Mouse (Mus musculus) ES-Bruce4 (cell line): ENCODE data around the gene Prrxl1.

Experiments used
- CTCF ChIP-seq: IDR thresholded peaks from one replicate; pipeline ENCODE4 v1.8.1; 2011; ENCODE audit warnings: low read depth, low read length
- EP300 ChIP-seq: IDR thresholded peaks from 2 replicates; pipeline ENCODE4 v1.6.1; 2011; ENCODE audit warnings: low read depth, low read length; ENCODE audit not compliant: insufficient read depth
- POLR2A ChIP-seq: IDR thresholded peaks from one replicate; pipeline ENCODE4 v1.8.1; 2011; ENCODE audit warnings: low read length; ENCODE audit not compliant: insufficient read depth

GRCm38 (mm10) chr14:32617253-32617652, 18.0 kb downstream of the Prrxl1 start:
- TF ChIP-seq EP300 = no peak
- no peak for TF ChIP-seq POLR2A
- no peak for TF ChIP-seq CTCF
